Mouse (Mus musculus): ENCODE results near the gene Cyp3a13. TPM values are rescaled to one million over a fixed set of nuclear protein-coding genes. Genes with fewer than 3 reads are reported as not detected.
"Not testable (repeated sequence)": the region's sequence is repeated elsewhere in the genome, so short reads cannot be mapped to it uniquely, and the experiment has no call there.

The Cyp3a13 gene
- polyA plus RNA-seq, 1 experiment from 2014 or later, result not detected

GRCm38 (mm10) chr5:137856870-137857269 is 64.5 kb downstream of the Cyp3a13 start:
- H3K4me2 ChIP-seq (ENCODE audit: low read length); H3K4me1 ChIP-seq (ENCODE audit: control insufficient read depth, insufficient read depth, low read depth, low read length); H3K27me3 ChIP-seq (replicated peaks; ENCODE audit: control insufficient read depth, insufficient read depth, low read length); H3K36me3 ChIP-seq (ENCODE audit: control insufficient read depth, insufficient read depth, low read length); ATAC-seq; H3K27ac ChIP-seq (ENCODE audit: low read depth, low read length); H3K9me3 ChIP-seq (ENCODE audit: control insufficient read depth, low read length); H3K4me3 ChIP-seq (ENCODE audit: low read length); H3K9ac ChIP-seq (ENCODE audit: low read depth, low read length): not testable (repeated sequence)
- 84% methylated on average over 4 of the region's 5 CpGs for WGBS

DNA sequence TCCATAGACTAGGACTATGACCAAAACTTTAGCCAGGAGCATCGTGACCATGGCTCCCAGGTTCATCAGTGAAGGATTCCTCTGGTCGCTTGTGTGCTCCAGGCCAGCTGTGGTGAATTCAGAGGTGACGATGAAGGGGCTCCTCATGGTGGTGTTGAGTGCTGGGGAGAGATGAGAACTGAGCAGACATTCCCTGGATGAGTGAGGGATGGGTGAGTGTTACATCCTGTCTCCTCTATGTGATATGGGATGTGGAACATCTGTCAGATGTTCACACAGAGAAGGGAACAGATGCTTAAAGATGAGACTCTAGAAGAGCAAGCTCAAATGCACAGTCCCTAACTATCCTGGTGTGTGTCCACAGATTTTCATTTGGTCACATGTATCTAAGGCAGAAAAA is 66.5 kb downstream of the Cyp3a13 start:
- H3K27ac ChIP-seq (ENCODE audit: low read depth, low read length); H3K4me1 ChIP-seq (ENCODE audit: control insufficient read depth, insufficient read depth, low read depth, low read length); H3K4me3 ChIP-seq (ENCODE audit: low read length); ATAC-seq; H3K36me3 ChIP-seq (ENCODE audit: control insufficient read depth, insufficient read depth, low read length); H3K9ac ChIP-seq (ENCODE audit: low read depth, low read length); H3K9me3 ChIP-seq (ENCODE audit: control insufficient read depth, low read length); H3K27me3 ChIP-seq (replicated peaks; ENCODE audit: control insufficient read depth, insufficient read depth, low read length); H3K4me2 ChIP-seq (ENCODE audit: low read length): not testable (repeated sequence)
- 86% methylated on average over 3 of the region's 3 CpGs for WGBS

GRCm38 (mm10) chr5:137850313-137850712 is 71.1 kb downstream of the Cyp3a13 start:
- H3K4me3 ChIP-seq (ENCODE audit: low read length); H3K4me2 ChIP-seq (ENCODE audit: low read length); ATAC-seq; H3K27me3 ChIP-seq (replicated peaks; ENCODE audit: control insufficient read depth, insufficient read depth, low read length); H3K9ac ChIP-seq (ENCODE audit: low read depth, low read length); H3K27ac ChIP-seq (ENCODE audit: low read depth, low read length); H3K9me3 ChIP-seq (ENCODE audit: control insufficient read depth, low read length); H3K4me1 ChIP-seq (ENCODE audit: control insufficient read depth, insufficient read depth, low read depth, low read length); H3K36me3 ChIP-seq (ENCODE audit: control insufficient read depth, insufficient read depth, low read length): not testable (repeated sequence)
- 92% methylated on average over 1 of the region's 1 CpGs for WGBS

Other genes starting within 250 kb of the Cyp3a13 start
- 20.1 and 21.7 TPM in 2 replicates for gene Agfg2, start 236.9 kb downstream of the Cyp3a13 start, polyA plus RNA-seq (2015; fragmentation: Nextera tagmentation; extraction: Ambion mirVana)
- 44.0 and 50.2 TPM in 2 replicates for gene Nyap1, start 180.0 kb downstream of the Cyp3a13 start, polyA plus RNA-seq (2015; fragmentation: Nextera tagmentation; extraction: Ambion mirVana)
- 101 and 150 TPM in 2 replicates for gene Tsc22d4, start 175.9 kb downstream of the Cyp3a13 start, polyA plus RNA-seq (2015; fragmentation: Nextera tagmentation; extraction: Ambion mirVana)
- gene Ppp1r35, start 142.8 kb downstream of the Cyp3a13 start, polyA plus RNA-seq (2015; fragmentation: Nextera tagmentation; extraction: Ambion mirVana), result 34.9 and 41.8 TPM in 2 replicates
- 11.1 and 12.2 TPM in 2 replicates for gene Mepce, start 134.0 kb downstream of the Cyp3a13 start, polyA plus RNA-seq (2015; fragmentation: Nextera tagmentation; extraction: Ambion mirVana)
- 11.2 and 13.5 TPM in 2 replicates for gene Zcwpw1, start 133.8 kb downstream of the Cyp3a13 start, polyA plus RNA-seq (2015; fragmentation: Nextera tagmentation; extraction: Ambion mirVana)
- gene Pilra, start 85.3 kb downstream of the Cyp3a13 start, polyA plus RNA-seq (2015; fragmentation: Nextera tagmentation; extraction: Ambion mirVana), result 0.17 and 0.51 TPM in 2 replicates
- gene Pilrb1, start 63.5 kb downstream of the Cyp3a13 start, polyA plus RNA-seq (2015; fragmentation: Nextera tagmentation; extraction: Ambion mirVana), result not detected in 2 replicates
- gene Pilrb2, start 49.8 kb downstream of the Cyp3a13 start, polyA plus RNA-seq (2015; fragmentation: Nextera tagmentation; extraction: Ambion mirVana), result not detected in 2 replicates
- gene Gjc3, start 41.5 kb upstream of the Cyp3a13 start, polyA plus RNA-seq (2015; fragmentation: Nextera tagmentation; extraction: Ambion mirVana), result 1.9 and 2.0 TPM in 2 replicates
- gene Azgp1, start 59.9 kb upstream of the Cyp3a13 start, polyA plus RNA-seq (2015; fragmentation: Nextera tagmentation; extraction: Ambion mirVana), result not detected in 2 replicates
- gene Smok3a, start 99.6 kb upstream of the Cyp3a13 start, polyA plus RNA-seq (2015; fragmentation: Nextera tagmentation; extraction: Ambion mirVana), result not detected in 2 replicates
- not detected in 2 replicates for gene Smok3b, start 99.8 kb upstream of the Cyp3a13 start, polyA plus RNA-seq (2015; fragmentation: Nextera tagmentation; extraction: Ambion mirVana)
- not detected in 2 replicates for gene Smok3c, start 131.6 kb upstream of the Cyp3a13 start, polyA plus RNA-seq (2015; fragmentation: Nextera tagmentation; extraction: Ambion mirVana)
- 15.9 and 20.5 TPM in 2 replicates for gene Zkscan1, start 163.5 kb upstream of the Cyp3a13 start, polyA plus RNA-seq (2015; fragmentation: Nextera tagmentation; extraction: Ambion mirVana)
- 79.0 and 82.3 TPM in 2 replicates for gene Zscan21, start 195.3 kb upstream of the Cyp3a13 start, polyA plus RNA-seq (2015; fragmentation: Nextera tagmentation; extraction: Ambion mirVana)
- gene Zfp113, start 234.1 kb upstream of the Cyp3a13 start, polyA plus RNA-seq (2015; fragmentation: Nextera tagmentation; extraction: Ambion mirVana), result 22.7 and 22.9 TPM in 2 replicates
- 319 and 340 TPM in 2 replicates for gene Cops6, start 239.5 kb upstream of the Cyp3a13 start, polyA plus RNA-seq (2015; fragmentation: Nextera tagmentation; extraction: Ambion mirVana)